Mouse (Mus musculus): ENCODE data around the gene Eif2b3. TPM values are rescaled to one million over a fixed set of nuclear protein-coding genes. Genes with fewer than 3 reads are reported as not detected.
A peak's percentile ranks its signal among the peaks of the same experiment; 100 is the strongest.

The Eif2b3 gene
- polyA plus RNA-seq, 1 experiment from 2014 or later, result 63.3 TPM

- Histone ChIP-seq H3K27me3 (ENCODE audit: low read depth, poor library complexity, severe bottlenecking) (peaks cover 35% of the 10 kb centered on the region), H3K27ac (peak overlapping the region; percentile 76), H3K36me3 (peaks cover 21% of the 10 kb centered on the region), H3K9me3 (replicated peaks) (no peaks in the 10 kb centered on the region), H3K4me1 (peaks cover 37% of the 10 kb centered on the region), H3K4me3 (peak overlapping the region; percentile 69)
- WGBS, result under 1% methylated on average over 42 of the region's 42 CpGs
- DNase-seq (ENCODE audit: low spot score), result no peak
Observed at GRCm38 (mm10) chr4:117133366-117133796, 114.2 kb downstream of the Eif2b3 start.

GRCm38 (mm10) chr4:117133817-117134600, 114.8 kb downstream of the Eif2b3 start, which contains the start of gene Plk3:
TSS of gene Plk3 (minus strand) at chr4:117133963.
- H3K27me3 ChIP-seq (ENCODE audit: low read depth, poor library complexity, severe bottlenecking), result peaks cover 35% of the 10 kb centered on the region
- H3K4me3 ChIP-seq, result peak within 1 kb of the TSS; percentile 69
- H3K9me3 ChIP-seq (replicated peaks), result no peaks in the 10 kb centered on the region
- peak within 1 kb of the TSS; percentile 76 for H3K27ac ChIP-seq
- peak; percentile 98 for DNase-seq (ENCODE audit: low spot score)
- peaks cover 41% of the 10 kb centered on the region for H3K4me1 ChIP-seq
- H3K36me3 ChIP-seq, result peaks cover 15% of the 10 kb centered on the region
- 2% methylated on average over 38 of the region's 48 CpGs for WGBS

- 52% methylated on average over 2 of the region's 2 CpGs for WGBS
- H3K4me1 ChIP-seq, result peaks cover 41% of the 10 kb centered on the region
- no peak overlapping the region for H3K27ac ChIP-seq
- no peaks in the 10 kb centered on the region for H3K9me3 ChIP-seq (replicated peaks)
- H3K27me3 ChIP-seq (ENCODE audit: low read depth, poor library complexity, severe bottlenecking), result peaks cover 35% of the 10 kb centered on the region
- no peak for DNase-seq (ENCODE audit: low spot score)
- no peak overlapping the region for H3K4me3 ChIP-seq
- H3K36me3 ChIP-seq, result peaks cover 12% of the 10 kb centered on the region
Observed at GRCm38 (mm10) chr4:117134601-117134995, 115.4 kb downstream of the Eif2b3 start.

- no peaks in the 10 kb centered on the region for H3K9me3 ChIP-seq (replicated peaks)
- H3K27ac ChIP-seq, result no peak overlapping the region
- WGBS, result 28% methylated on average over 8 of the region's 8 CpGs
- peaks cover 42% of the 10 kb centered on the region for H3K4me1 ChIP-seq
- peaks cover under 1% of the 10 kb centered on the region; the same call in 1 of the 2 replicates for H3K36me3 ChIP-seq
- H3K4me3 ChIP-seq, result no peak overlapping the region
- H3K27me3 ChIP-seq (ENCODE audit: low read depth, poor library complexity, severe bottlenecking), result peaks cover 26% of the 10 kb centered on the region
- DNase-seq (ENCODE audit: low spot score), result no peak
Observed at GRCm38 (mm10) chr4:117136034-117136433, 116.8 kb downstream of the Eif2b3 start.

Other genes with a start within 250 kb of the Eif2b3 start
- 40.8 and 42.3 TPM in 2 replicates for gene Toe1, start 211.8 kb upstream of the Eif2b3 start, polyA plus RNA-seq (2016; fragmentation: Nextera tagmentation; extraction: Ambion mirVana)
- gene Mutyh, start 211.7 kb upstream of the Eif2b3 start, polyA plus RNA-seq (2016; fragmentation: Nextera tagmentation; extraction: Ambion mirVana), result 33.0 and 33.5 TPM in 2 replicates
- 2.2 TPM in 2 replicates for gene Hpdl, start 197.7 kb upstream of the Eif2b3 start, polyA plus RNA-seq (2016; fragmentation: Nextera tagmentation; extraction: Ambion mirVana)
- 0.59 and 0.68 TPM in 2 replicates for gene Zswim5, start 142.0 kb upstream of the Eif2b3 start, polyA plus RNA-seq (2016; fragmentation: Nextera tagmentation; extraction: Ambion mirVana)
- 121 and 129 TPM in 2 replicates for gene Urod, start 25.0 kb upstream of the Eif2b3 start, polyA plus RNA-seq (2016; fragmentation: Nextera tagmentation; extraction: Ambion mirVana)
- gene Hectd3, start 24.1 kb upstream of the Eif2b3 start, polyA plus RNA-seq (2016; fragmentation: Nextera tagmentation; extraction: Ambion mirVana), result 7.9 and 9.6 TPM in 2 replicates
- gene Ptch2, start 76.7 kb downstream of the Eif2b3 start, polyA plus RNA-seq (2016; fragmentation: Nextera tagmentation; extraction: Ambion mirVana), result 8.4 and 9.0 TPM in 2 replicates
- 5.5 and 5.9 TPM in 2 replicates for gene Btbd19, start 106.3 kb downstream of the Eif2b3 start, polyA plus RNA-seq (2016; fragmentation: Nextera tagmentation; extraction: Ambion mirVana)
- gene Tctex1d4, start 107.4 kb downstream of the Eif2b3 start, polyA plus RNA-seq (2016; fragmentation: Nextera tagmentation; extraction: Ambion mirVana), result not detected in 2 replicates
- 2.5 and 3.5 TPM in 2 replicates for gene Plk3, start 114.6 kb downstream of the Eif2b3 start, polyA plus RNA-seq (2016; fragmentation: Nextera tagmentation; extraction: Ambion mirVana)
- gene Rps8, start 136.8 kb downstream of the Eif2b3 start, polyA plus RNA-seq (2016; fragmentation: Nextera tagmentation; extraction: Ambion mirVana), result 842 and 1,039 TPM in 2 replicates
- gene Kif2c, start 163.2 kb downstream of the Eif2b3 start, polyA plus RNA-seq (2016; fragmentation: Nextera tagmentation; extraction: Ambion mirVana), result 116 and 124 TPM in 2 replicates
- gene Tmem53, start 232.5 kb downstream of the Eif2b3 start, polyA plus RNA-seq (2016; fragmentation: Nextera tagmentation; extraction: Ambion mirVana), result 6.2 and 9.2 TPM in 2 replicates
- gene Armh1, start 232.7 kb downstream of the Eif2b3 start, polyA plus RNA-seq (2016; fragmentation: Nextera tagmentation; extraction: Ambion mirVana), result 0.09 and 0.25 TPM in 2 replicates

Data from limb, embryonic 10.5 days (tissue).